Mouse (Mus musculus) liver, postnatal 0 days (tissue): ENCODE results near the gene Slc44a1.

Source experiments
- CTCF ChIP-seq: sonication (generic); IDR thresholded peaks from 2 replicates; pipeline ENCODE4 v1.5.1; 2016; ENCODE audit warnings: antibody characterized with exemption, low read depth
- EP300 ChIP-seq: IDR thresholded peaks from 2 replicates; pipeline ENCODE4 v1.6.1; 2016; ENCODE audit warnings: antibody characterized with exemption, low read depth, mild to moderate bottlenecking

DNA sequence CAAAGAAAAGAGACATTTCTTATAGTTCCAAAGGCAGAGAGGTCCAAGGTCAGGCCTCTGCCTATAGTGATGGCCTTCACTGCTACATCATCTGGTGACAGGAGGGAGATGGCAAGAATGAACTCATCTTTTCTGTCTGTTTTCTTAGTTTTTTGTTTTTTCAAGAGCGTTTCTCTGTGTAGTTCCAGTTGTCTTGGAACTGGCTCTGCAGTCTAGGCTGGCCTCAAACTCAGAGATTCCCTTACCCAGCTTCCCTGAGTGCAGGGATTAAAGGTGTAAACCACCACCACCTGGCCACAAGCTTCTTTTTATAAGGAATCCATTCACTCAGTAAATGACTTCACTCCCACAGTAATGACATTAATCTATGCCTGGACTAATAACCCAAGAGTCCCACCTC is 148.7 kb downstream of the Slc44a1 start:
- TF ChIP-seq EP300 (no peak), CTCF (no peak)
